Mouse (Mus musculus): ENCODE measurements around the gene Cyp4v3.

GRCm38 (mm10) chr8:45295276-45295675, 37.7 kb downstream of the Cyp4v3 start:
- TF ChIP-seq CTCF (IDR thresholded peaks at IDR 0.05; ENCODE audit: low read depth, low read length) (no peak), POLR2A (IDR thresholded peaks at IDR 0.05; ENCODE audit: insufficient read depth, low read length) (no peak), EP300 (IDR thresholded peaks at IDR 0.05; ENCODE audit: insufficient read depth, low read depth, low read length) (no peak)
